Mouse (Mus musculus) urinary bladder, postnatal 4 days (tissue): ENCODE measurements at regions not wholly inside any gene's neighbourhood (a gene's known extent, or its start where the extent isn't known, plus 50 kb on each side); places are given as distances from the start of the nearest gene placed in this dataset.

ENCODE experiments used
- DNase-seq, 2 experiments: peaks; one replicate each; pipeline ENCODE4 v3.0.0; 2021 to 2022; ENCODE audit warnings: low spot score in 2 of 2

GRCm38 (mm10) chr16:86808644-86809324 lies 545.2 kb upstream of the N6amt1 start:
- DNase-seq = no peak

DNA sequence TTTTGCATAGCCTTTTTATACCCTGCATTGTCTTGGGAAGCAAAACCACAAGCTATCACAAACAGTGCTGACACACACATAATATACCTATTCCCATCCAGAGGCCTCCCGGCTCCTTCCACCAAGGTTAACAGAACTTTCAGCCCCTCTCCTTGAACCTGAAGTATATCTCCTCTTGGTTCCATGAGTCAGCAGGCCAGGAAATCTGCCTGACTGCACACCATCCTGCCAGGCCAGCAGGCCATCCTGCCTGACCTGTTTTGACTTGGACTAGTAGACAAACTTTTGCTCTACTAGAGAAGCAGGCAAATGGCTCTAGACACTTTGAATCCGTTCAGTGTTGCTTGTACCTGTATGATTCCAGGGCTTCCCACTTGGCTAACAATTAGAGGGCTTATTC lies 547.6 kb upstream of the N6amt1 start:
- no peak for DNase-seq

DNA sequence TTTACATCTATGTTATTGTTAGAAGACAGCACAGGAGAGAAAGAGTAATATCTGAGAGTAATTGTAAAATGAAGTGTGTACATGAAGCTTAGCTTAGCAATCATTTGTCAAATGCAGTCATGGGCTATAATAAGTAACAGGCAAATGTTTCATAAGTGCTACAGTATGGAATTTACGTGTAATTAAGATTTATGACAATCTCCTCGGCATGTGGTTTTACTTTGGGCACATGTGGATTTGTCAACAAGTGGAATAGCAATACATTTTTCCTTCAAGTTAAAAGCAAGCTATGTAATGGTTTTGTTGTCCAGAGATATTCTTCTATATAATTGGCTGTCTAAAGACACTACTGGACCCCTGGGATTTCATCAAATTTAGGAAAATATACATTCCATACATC lies 577.9 kb upstream of the N6amt1 start:
- no peak for DNase-seq

DNA sequence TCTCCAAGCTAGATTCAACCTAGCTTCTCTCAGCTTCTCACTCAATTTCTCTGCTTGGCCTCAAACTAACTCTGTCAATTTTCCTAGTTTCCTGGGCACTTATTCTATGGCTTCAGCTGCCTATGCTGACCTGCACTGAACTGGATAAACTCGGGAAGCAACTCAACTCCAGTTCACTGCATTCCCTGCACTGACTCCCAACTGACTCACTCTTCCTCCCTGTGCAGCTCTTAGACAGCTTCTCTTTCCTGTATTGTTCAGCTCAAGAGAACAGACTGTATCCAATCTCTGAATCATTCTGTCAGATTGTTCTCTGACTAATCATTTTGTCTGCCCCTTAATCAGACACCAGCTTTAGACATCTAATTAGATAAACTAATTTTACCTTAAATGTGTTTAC lies 581.4 kb upstream of the N6amt1 start:
- DNase-seq = no peak

DNA sequence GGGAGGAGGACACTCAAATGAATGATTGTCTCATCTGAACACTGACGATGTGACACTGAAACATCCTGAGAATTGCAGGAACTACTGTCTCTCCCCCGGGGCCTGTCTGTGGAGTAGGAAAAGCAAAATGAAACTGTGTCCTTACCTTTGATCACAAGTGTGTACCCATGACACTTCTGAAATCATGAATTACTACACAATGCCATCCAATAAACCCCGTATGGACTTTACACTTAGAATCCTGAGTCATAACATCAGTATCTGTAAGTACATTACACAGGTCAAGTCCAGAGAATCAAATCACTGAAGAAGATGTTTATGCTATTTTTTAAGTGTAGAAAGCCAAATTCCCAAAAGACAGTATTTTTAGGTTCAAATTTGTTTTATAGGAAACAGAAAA lies 585.1 kb upstream of the N6amt1 start:
- no peak for DNase-seq

DNA sequence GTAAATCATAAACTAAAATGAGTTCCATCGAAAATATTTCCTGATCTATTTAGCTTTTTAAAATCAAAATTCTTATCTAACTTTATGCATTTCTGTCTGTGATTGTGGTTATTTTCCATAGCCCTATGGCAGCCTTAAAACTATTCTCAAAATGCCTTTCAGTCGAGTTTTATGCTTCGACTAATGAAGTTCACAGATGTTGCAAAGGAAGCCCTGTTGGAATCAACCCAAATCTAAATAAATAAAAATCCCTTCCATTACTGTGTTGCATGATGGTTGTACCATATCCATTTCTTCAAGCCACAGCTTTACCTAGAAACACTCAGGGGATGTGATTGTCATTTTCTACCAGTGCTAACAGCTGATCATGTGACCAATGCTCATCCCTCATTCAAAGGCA lies 585.6 kb upstream of the N6amt1 start:
- no peak for DNase-seq

GRCm38 (mm10) chr16:86765974-86766373 lies 588.0 kb upstream of the N6amt1 start:
- DNase-seq = no peak

GRCm38 (mm10) chr16:86741236-86741635 lies 612.7 kb upstream of the N6amt1 start:
- DNase-seq = no peak

DNA sequence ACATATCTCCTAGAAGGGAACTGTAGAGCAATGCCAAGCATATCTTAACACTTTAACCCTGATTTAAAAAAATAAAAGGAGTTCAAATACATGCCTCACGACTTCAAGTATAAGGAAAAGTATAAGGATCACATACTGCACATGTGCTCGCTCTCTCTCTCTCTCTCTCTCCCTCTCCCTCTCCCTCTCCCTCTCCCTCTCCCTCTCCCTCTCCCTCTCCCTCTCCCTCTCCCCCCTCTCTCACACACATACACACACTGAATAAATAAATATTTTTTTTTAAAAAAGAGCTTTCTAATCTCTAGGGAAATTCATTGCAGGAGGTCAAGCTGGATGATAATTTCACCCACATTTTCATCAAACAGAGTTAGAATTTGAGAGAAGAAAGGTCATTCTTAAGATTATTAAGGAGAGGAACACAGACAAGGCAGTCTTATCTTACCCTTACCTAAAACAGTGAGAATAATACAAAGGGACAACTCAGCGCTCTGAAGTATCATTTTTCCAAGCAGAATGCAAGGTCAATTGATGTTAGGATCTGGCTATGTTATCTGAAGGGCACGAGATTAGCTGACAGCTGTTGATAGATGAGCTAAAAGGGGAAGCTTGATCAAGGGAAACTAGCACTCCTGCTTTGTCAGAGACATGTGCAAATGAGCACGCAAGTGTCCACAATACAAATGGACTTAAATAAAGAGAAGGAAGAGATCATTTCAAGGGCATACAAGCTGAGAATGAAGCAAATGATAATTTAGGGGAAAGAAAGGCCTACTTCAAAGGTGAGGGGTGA lies 634.8 kb upstream of the N6amt1 start:
- no peak for DNase-seq

DNA sequence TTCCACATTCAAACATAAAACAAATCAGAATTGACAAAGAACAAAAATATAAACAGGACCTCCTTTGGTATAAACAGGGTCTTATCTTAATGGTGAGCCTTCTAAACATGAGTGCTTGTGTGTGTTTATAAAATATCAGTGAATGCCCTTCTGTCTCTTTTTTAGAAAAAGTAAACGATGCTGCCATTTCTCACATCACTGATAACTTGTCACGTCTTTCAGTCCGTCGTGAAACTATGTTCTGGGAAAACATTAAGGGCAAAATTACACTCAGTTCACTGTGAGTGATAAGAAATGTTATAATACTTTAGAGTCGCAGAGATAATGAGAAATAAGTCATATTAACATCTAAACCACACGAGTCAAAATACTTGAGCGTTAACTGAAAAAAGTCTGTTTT lies 635.6 kb upstream of the N6amt1 start:
- no peak for DNase-seq

GRCm38 (mm10) chr16:86701700-86702099 lies 652.3 kb upstream of the N6amt1 start:
- DNase-seq = no peak

DNA sequence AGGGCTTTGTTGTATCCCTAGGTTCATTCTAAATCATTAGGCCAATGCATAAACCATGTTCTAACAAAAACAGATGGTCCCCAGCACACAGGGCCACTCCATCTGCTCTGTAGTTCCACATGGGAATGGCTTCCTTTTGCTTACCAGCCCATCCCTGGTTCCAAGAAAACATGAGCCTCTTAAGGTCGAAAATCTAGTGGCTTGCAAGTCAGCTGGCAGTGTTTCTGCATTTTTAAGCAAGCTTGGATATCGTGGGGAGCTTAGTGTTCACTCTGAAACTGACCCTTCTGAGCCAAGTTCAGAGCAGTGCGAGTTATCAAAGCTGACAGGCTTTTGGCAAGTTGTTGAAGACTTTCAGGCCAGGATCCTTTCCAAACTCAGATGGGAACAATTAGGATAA lies 659.5 kb upstream of the N6amt1 start:
- peak in 1 of 2 experiments; percentile 48 for DNase-seq

DNA sequence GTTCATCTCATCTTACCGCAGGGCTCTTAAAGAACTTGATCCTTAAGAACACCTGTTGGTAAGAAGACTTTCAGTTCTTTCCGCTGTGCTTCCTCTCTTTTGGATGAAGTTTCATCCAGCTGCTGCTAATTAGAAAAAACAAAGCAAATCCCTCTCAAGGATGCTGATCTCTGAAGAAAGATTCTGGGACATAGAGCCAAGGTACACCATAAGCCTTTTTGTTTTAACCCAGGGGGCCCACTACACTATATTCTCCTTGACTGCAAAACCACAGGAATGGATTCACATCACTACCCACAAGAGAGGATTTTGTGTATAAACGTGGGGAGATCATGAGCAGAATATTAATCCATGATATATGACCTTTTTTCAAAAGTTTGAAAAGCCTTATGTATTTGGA lies 694.8 kb upstream of the N6amt1 start:
- DNase-seq = no peak

- no peak for DNase-seq
These were observed 706.7 kb upstream of the N6amt1 start for GRCm38 (mm10) chr16:86647316-86647715.

DNA sequence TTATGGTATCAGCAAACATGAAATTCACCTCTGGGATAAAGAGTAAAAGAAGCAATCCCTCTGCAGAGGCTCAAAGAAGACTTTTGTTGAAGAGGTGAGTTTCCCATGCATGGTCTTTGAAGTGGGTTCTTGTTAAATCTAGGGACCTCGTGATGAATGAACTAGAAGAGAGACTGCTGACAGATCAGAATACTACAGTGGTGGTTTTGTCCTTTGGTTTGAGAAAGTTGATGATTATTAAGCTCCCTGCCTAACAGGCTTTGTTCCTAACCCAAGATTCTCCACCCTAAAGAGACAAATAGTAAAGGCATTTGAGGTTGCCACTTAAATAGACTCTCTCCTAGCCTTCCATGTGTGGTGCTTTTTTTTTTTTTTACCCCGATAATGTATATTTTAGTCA lies 707.2 kb upstream of the N6amt1 start:
- DNase-seq = no peak

GRCm38 (mm10) chr16:86645436-86645835 lies 708.5 kb upstream of the N6amt1 start:
- no peak for DNase-seq

GRCm38 (mm10) chr16:86644912-86645312 lies 709.1 kb upstream of the N6amt1 start:
- DNase-seq = peak in 1 of 2 experiments; percentile 17

- DNase-seq = peak in 1 of 2 experiments; percentile 18
These were observed 702.5 kb upstream of the Adamts5 start for GRCm38 (mm10) chr16:86604166-86604565.

DNA sequence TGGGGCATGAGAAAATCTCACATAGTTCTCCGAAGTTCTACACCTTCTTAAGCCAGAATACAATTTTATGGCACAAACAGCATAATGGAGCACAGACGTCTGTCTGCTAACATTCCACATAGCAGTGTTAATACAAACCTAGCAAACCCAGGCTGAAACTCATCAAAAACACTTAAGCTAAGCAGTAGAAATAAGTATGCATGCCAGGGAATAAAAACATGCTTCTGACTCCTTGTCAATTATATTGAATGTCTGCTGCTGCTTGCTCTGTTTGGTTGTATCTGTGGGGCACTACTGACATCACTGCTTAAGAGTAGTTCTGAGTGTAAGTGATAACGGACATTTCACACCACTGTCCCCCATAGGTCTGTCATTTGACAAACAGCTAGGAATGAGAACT lies 693.4 kb upstream of the Adamts5 start:
- no peak for DNase-seq

DNA sequence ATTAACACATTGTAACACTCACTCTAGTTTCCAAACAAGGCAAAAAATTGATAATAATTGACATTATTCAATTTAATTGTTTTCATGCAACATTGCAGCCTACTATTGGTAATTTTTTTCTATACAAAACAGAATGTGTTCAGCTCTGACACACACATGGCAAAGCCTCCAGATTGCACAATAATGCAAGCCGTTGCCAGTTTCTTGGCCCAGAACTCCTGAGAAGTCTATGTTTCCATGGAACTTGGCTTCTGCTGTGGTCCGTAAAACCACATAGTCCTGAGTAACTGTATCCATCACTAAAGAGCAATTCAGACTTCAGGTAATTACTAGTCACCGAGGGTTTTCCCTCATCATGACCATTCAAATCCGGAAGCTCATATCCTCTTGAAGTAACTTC lies 684.4 kb upstream of the Adamts5 start:
- no peak for DNase-seq

DNA sequence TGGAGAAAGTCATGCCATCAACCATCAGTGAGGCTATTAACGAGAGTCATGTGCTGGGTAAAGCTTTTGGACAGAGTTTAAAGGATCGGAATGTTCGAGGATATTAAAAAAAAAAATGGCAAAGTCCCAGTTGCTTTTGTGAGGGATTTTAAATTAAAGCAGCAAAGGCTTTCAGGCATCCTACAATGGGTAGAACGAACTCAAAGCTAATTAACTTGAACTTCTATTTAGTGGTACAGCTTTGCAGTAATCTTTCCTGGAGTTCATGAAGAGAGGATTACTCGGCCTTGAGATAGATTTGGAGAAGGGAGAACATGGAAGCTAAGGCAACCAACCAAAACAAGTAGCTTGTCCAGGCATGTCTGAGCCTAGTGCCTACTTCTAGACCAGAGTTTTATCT lies 676.7 kb upstream of the Adamts5 start:
- DNase-seq = no peak

DNA sequence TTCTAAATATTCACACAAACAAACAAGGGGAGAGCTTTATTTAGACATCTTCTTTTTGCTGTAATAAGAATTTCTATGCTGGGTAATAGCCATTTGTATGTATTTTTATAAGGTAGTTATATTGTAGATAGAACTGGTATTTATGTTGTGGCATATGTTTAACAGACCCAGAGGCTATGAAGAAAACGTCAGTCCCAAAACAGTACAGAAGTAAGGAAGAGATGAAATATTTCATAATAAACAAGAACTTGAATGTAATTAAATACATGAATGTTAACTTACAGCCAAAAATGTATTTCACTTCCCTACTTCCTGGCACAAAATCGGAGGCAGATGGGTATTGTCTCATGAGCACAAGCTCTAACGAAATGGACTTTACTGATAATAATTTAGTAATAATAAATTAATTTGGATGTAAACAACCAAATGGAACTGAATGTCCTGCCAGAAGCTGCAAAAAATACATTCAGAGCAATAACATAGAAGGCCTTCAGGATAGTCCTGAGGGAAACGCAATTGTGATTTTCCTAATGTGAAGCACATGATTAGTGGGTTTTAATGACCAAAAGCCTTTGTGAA lies 645.9 kb upstream of the Adamts5 start:
- DNase-seq = no peak

GRCm38 (mm10) chr16:86546905-86547304 lies 645.3 kb upstream of the Adamts5 start:
- DNase-seq = no peak
